Mouse (Mus musculus): ENCODE measurements around the gene Aloxe3.

Gene Aloxe3

GRCm38 (mm10) chr11:69109032-69109900, 16.4 kb upstream of the Aloxe3 start:
- no peak for DNase-seq (ENCODE audit: low spot score)

- DNase-seq (ENCODE audit: low spot score), result peak; percentile 91
These were observed 15.2 kb upstream of the Aloxe3 start for GRCm38 (mm10) chr11:69110319-69111046.

GRCm38 (mm10) chr11:69111051-69111810, 14.5 kb upstream of the Aloxe3 start:
- no peak for DNase-seq (ENCODE audit: low spot score)

GRCm38 (mm10) chr11:69111865-69112264, 13.8 kb upstream of the Aloxe3 start:
- no peak for DNase-seq (ENCODE audit: low spot score)

- no peak for DNase-seq (ENCODE audit: low spot score)
These were observed 11.7 kb upstream of the Aloxe3 start for GRCm38 (mm10) chr11:69114018-69114417.

GRCm38 (mm10) chr11:69114621-69115020, 11.1 kb upstream of the Aloxe3 start:
- DNase-seq (ENCODE audit: low spot score), result no peak

- DNase-seq (ENCODE audit: low spot score), result no peak
These were observed 8.9 kb upstream of the Aloxe3 start for GRCm38 (mm10) chr11:69116843-69117242.

GRCm38 (mm10) chr11:69117737-69118695, 7.7 kb upstream of the Aloxe3 start:
- peak; percentile 63 for DNase-seq (ENCODE audit: low spot score)

GRCm38 (mm10) chr11:69118765-69119164, 6.9 kb upstream of the Aloxe3 start:
- DNase-seq (ENCODE audit: low spot score), result peak; percentile 90

GRCm38 (mm10) chr11:69119446-69120155, 6.1 kb upstream of the Aloxe3 start:
- no peak for DNase-seq (ENCODE audit: low spot score)

GRCm38 (mm10) chr11:69120221-69121000, 5.3 kb upstream of the Aloxe3 start, which contains the start of gene Hes7:
Gene Hes7 (plus strand): TSS chr11:69120404.
- peak; percentile 38 for DNase-seq (ENCODE audit: low spot score)

- DNase-seq (ENCODE audit: low spot score), result peak; percentile 26
These were observed 4.5 kb upstream of the Aloxe3 start for GRCm38 (mm10) chr11:69121001-69121740.

- no peak for DNase-seq (ENCODE audit: low spot score)
These were observed 3.9 kb upstream of the Aloxe3 start for GRCm38 (mm10) chr11:69121741-69122335.

GRCm38 (mm10) chr11:69122336-69122951, 3.3 kb upstream of the Aloxe3 start, which contains the start of gene 9130213A22Rik:
Gene 9130213A22Rik (minus strand): TSS chr11:69122589.
- peak; percentile 89 for DNase-seq (ENCODE audit: low spot score)

- peak; percentile 97 for DNase-seq (ENCODE audit: low spot score)
These were observed 2.5 kb upstream of the Aloxe3 start for GRCm38 (mm10) chr11:69123056-69123692.

GRCm38 (mm10) chr11:69123693-69124497, 1.8 kb upstream of the Aloxe3 start:
- peak; percentile 94 for DNase-seq (ENCODE audit: low spot score)

GRCm38 (mm10) chr11:69124498-69124847, 1.2 kb upstream of the Aloxe3 start:
- DNase-seq (ENCODE audit: low spot score), result peak; percentile 75
